Mouse (Mus musculus) left cerebral cortex, adult 9 months (tissue): ENCODE data around the gene Mtmr3.

Experiments used
- DNase-seq, 2 experiments: peaks; one replicate each; pipeline ENCODE4 v3.0.0; 2022; ENCODE audit warnings: low spot score in 2 of 2

The Mtmr3 gene

GRCm38 (mm10) chr11:4522142-4522664 lies 72.5 kb downstream of the Mtmr3 start:
- DNase-seq, result no peak

DNA sequence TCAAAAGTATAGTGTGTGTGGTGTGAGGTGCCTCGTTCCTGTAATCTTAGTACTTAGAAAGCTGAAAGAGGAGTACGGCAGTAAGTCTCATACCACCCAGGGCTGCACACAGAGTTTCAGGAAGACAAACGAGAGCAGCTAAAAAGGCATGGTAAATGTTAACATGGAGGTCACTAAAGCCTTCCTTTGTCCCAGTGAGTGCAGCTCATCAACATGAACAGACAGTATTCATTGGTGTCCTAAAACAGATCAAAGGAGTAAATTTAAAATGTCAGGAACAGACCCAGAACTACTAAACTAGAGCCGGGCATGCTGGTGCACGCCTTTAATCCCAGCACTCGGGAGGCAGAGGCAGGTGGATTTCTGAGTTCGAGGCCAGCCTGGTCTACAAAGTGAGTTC lies 75.7 kb downstream of the Mtmr3 start:
- DNase-seq, result no peak

- DNase-seq, result no peak
Observed at GRCm38 (mm10) chr11:4507421-4507820, 87.2 kb downstream of the Mtmr3 start.

DNA sequence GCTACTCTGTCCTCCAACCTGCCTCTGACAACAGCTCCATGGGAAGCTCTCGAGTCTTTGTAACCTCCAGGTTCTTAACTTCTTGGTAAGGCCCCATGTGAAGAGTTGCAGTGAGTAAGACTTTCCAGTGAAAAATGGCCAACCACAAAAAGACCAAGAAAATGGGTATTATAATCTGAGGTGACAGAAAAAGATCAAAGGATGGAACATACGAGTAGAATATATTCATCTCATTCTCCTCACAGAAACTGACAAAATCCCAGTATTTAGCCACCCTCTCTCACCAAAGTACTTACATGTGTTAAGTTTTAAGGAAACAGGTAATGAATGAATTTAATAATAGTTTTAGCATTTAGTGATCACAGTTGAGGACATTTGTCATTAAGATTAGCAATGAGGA lies 88.2 kb downstream of the Mtmr3 start:
- DNase-seq, result no peak

GRCm38 (mm10) chr11:4502206-4502605 lies 92.5 kb downstream of the Mtmr3 start:
- DNase-seq, result no peak

DNA sequence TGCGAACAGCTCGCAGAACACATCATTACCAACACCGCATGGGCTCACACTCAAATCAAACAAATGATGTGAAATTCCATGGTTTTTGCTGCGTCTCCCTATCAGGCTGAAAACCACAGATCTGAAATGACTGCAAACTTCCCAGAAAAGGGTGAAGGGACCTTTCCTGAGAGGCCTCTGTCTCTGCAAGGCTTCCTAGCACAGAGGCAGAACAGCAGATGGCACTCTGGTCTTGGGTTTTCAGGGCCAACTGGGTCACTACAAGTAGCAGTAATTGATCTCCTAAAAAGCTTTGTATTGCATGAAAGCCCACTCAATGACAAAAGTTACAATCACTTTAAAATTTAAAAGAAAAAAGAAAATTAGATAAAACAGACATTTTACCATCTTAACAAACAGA lies 93.8 kb downstream of the Mtmr3 start:
- DNase-seq, result no peak

DNA sequence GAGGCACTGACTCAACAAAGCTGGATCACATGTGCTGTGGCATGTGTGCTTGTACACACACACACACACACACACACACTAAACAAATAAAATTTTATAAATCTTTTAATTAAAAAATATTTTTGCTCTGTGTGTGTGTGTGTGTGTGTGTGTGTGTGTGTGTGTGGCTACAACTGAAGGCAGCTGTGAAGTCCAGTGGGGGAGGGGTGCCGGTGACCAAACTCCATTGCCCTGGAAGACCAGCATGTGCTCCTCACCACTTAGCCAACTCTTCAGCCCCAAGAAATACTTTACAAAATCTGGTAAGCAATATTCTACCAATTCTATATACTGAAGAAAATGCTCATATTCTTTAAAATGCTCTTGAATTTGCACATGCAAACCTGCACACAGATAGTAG lies 94.4 kb downstream of the Mtmr3 start:
- DNase-seq, result no peak

DNA sequence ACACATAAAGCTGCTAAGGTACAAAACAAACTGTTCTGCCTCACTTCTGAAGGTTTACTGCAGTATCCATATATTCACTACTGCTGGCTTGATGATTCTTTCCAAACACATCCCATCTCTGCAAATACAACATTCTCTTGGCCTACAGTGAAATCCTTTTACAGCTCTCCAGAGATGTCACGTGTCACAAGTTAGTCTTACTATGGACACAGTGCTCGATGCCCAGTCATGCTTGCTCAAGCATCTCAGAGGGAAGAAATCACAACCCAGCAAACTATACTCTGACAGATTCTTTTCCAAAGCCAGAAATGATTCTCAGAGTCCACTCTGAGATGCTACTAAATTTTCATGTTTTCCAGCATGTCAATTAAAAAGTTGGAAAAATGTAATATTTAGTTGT lies 95.2 kb downstream of the Mtmr3 start:
- no peak for DNase-seq

DNA sequence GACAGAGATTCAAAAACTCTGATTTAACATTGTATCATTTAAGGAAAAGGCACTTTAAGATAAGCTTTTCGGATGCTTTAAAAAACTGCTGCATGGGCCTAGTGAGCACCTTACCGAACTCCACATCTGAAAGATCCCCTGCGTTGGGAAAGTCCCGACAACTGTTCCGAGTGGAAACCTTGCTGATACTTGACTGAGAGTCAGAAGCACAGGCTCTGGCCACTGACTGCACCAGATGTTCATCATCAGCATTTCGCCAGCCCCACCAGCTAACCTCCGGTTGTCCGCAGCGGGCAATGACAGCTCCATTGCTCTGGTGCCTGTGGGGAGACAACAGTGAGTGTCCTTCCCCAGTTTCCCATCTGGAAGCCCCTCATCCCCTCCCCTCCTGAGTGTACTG lies 95.9 kb downstream of the Mtmr3 start:
- no peak for DNase-seq

- peak in 1 of 2 experiments; percentile 35 for DNase-seq
Observed at GRCm38 (mm10) chr11:4497501-4498118, 97.1 kb downstream of the Mtmr3 start.

GRCm38 (mm10) chr11:4495021-4495540 lies 99.6 kb downstream of the Mtmr3 start:
- DNase-seq, result no peak

DNA sequence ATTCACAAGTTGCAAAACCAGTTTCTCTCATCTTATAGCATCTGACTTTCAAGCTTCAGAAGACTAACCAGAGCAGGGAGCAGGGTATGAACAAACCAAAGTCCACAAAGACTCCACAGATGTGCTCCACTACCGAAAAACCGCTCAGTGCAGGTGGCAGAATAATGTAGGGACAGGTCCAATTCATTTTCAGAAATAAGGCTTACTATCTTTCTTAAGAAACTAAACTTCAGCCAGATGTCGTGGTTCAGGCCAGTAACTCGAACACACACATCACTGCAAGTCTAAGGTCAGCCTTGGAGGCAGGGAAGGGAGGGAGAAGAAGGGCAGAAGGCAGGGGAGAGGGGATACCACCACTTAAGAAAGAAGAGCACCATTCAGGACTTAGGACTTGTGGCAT lies 105.5 kb downstream of the Mtmr3 start:
- no peak for DNase-seq

DNA sequence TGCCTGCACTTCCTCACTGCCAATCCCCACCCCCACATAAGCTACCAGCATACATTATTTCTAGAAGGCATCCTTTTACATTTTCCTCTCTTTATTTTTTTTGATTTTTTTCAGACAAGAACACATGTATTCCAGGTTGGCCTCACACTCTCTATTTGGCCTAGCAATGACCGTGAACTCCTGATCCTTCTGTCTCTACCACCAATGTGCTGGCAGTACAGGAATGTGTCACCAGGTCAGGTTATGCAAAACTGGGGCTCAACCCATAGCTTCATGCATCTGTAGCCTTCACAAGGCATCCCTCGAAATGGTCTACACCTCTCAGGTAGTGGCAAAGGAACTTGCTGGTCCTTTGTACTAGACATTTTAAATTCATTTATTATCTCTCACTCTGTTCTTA lies 105.9 kb downstream of the Mtmr3 start:
- DNase-seq, result no peak

DNA sequence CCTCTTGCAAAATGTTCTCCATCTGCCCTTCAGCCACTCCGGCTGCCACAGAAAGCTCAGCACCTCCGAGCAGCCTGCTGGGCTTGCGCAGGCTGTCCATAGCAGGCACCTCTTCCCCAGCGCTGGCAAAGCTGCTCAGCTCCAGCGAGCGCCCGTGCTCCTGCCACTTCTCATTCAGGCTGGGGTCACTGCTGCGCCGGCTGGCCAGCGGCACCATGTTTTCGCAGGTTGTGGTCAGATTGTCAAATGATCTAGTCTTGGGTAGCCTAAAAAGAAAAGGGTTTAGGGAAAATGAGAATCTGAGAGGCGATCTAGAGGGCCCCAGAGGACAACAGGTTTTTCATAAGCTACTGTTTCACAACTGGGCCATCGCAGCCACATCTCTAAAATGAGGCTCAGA lies 106.3 kb downstream of the Mtmr3 start:
- no peak for DNase-seq

DNA sequence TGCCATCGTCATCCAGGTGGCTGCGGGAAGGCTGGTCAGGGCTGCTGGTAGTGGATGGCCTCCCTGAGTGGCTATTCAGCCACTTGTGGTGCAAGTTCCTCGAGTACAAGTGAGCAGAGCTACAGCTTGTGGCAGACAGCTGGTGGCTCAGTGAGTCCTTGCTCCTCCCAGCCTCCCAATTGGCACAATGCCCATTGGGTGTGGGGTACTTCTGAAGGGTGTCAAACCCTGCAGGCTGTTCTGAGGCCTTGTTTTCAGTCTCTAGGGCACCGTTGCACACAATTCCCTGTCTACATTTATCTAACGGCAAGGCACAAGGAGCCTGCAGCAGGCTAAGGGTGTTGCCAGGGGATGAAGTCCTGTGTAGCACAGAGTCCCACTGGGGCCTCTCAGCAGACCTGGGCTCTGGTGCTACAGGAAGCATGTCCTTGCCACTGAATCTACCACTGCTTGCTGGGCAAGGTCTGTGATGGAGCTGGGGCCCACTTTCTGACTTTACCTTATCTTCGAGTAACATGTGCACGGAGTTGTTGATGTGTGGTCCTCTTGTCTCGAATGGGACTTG lies 107.2 kb downstream of the Mtmr3 start:
- DNase-seq, result no peak

GRCm38 (mm10) chr11:4484541-4484940 lies 110.1 kb downstream of the Mtmr3 start:
- DNase-seq, result no peak

DNA sequence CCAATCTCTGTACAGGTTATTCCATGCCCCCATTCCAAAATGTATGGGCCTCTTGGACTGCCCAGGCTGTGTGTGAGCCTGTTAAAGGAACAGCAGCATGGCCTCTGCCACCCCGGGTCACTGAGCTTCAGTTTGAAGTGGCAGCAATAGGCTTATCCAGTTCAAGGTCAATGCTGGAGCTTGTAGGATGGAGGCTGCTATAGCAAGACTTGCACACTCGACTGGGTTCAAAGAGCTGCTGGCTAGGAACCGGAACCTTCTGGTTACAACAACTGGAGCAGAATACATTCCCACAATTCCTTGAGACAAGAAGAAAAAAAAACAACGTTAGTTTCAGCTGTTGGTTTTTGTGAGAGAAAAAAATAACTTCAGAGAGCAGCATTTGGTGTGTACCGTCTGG lies 112.0 kb downstream of the Mtmr3 start:
- no peak for DNase-seq

DNA sequence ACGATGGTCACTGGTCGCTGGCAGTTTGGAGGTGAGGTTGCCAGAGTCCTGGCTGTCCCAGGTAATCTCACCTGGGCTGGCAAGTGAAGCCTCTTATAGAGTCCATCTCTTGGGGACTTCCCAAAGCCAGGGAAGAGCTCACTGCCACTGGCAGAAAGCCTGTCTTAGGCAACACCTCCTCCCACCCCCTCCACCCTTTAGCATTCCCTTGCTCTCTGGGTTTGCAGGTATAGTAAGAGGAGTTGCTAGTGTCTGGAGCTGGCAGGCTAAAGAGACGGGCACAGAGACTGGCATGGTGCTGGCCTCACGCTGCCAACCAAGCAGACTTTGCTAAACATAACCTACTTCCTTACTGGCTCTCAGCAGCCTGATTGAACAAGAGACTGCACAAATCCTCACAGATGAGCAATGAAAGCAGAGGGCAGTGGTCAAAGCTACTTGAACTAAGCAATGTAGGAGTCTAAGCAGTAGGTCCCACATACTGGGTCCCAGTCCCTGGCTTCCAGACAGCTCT lies 118.4 kb downstream of the Mtmr3 start:
- no peak for DNase-seq

DNA sequence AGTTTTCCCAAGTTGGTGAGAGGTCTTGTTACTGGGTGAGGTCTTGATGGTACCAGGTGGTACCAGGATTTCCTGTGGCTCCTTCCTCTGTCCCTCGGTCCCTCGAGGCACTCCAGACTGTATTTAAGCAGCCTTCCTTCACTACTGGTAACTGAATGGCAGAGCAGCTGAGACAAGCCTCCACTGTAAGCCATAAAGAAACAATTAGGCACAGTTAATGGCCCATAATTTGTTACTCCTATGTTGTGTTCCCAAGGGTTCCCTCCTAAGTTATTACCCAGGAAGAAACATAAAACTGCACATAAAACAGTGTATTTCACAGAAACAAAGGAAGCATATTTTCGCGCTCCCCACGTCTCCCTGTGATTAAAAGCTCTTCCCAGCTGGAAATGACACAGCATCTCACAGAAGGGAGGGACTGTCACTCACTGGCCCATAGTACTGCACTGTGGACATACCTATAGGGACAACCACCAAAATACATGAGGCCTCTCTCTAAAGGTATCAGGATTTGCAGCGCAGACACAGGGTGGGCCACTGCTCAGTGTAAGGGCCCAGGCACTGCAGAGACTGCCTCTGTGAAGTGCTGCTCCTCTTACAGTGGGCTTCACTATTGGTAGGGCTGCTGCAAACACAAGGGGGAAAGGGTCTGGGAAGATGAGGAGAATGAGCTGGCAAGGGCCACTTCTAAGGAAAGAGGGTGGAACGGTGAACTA lies 122.0 kb downstream of the Mtmr3 start:
- DNase-seq, result no peak

GRCm38 (mm10) chr11:4471734-4472133 lies 122.9 kb downstream of the Mtmr3 start:
- DNase-seq, result no peak

GRCm38 (mm10) chr11:4471251-4471650 lies 123.4 kb downstream of the Mtmr3 start:
- DNase-seq, result no peak

GRCm38 (mm10) chr11:4469091-4469490 lies 125.6 kb downstream of the Mtmr3 start:
- no peak for DNase-seq

GRCm38 (mm10) chr11:4467436-4467835 lies 127.2 kb downstream of the Mtmr3 start:
- no peak for DNase-seq
